Comparison of ENCODE assay signal across 8 mouse cellular contexts in the genomic region with DNA sequence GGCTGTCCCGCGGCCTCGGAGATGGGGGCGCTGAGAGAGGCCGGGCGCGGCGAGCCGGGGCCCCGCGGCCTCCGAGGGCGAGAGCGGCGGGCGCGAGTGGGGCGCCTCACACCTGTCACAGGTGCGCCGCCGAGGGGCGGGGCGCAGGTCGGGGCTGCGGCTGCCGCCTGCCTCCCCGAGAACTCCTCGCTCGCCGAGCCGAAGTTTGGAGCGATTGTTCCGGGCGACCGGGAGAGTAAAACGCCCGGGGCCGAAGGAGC. TPM values are rescaled to one million over a fixed set of nuclear protein-coding genes. Genes with fewer than 3 reads are reported as not detected.
DNase-seq lines count a peak whose midpoint lies in the region; ATAC-seq and TF ChIP-seq lines count a peak whose summit lies in the region.

No protein-coding gene starts in this region.

- DNase-seq in thymus, adult 2 months = no peak
- DNase-seq in thymus, postnatal 4 days = no peak
- no peak for DNase-seq in liver, adult 2 months (ENCODE audit: extremely low read depth, low read depth, low spot score)
- DNase-seq in natural killer cell, adult 2 months (ENCODE audit: low spot score in 2 of 2) = no peak
- no peak for DNase-seq in gastrocnemius, postnatal 14 days

- no peaks in the 10 kb centered on the region for H3K27me3 ChIP-seq in erythroblast, embryonic 14.5 days (ENCODE audit: control insufficient read depth)
- H3K27me3 ChIP-seq in thymus, adult 2 months (ENCODE audit: control insufficient read depth, insufficient read depth, low read length) = peaks cover 8% of the 10 kb centered on the region
- no peaks in the 10 kb centered on the region; the same call in 1 of the 2 replicates for H3K27me3 ChIP-seq in liver, adult 2 months (ENCODE audit: control insufficient read depth, insufficient read depth, low read length)
- no peaks in the 10 kb centered on the region for H3K27me3 ChIP-seq in stomach, embryonic 16.5 days (ENCODE audit: control insufficient read depth, insufficient read depth, low read length)

- H3K9ac ChIP-seq in liver, adult 2 months (ENCODE audit: low read depth, low read length) = peak overlapping the region; percentile 90
- peak overlapping the region; percentile 88 for H3K9ac ChIP-seq in stomach, embryonic 16.5 days (ENCODE audit: low read length)

- H3K27ac ChIP-seq in thymus, adult 2 months (ENCODE audit: control insufficient read depth, insufficient read depth, low read length) = no peak overlapping the region
- peak overlapping the region; percentile 44 for H3K27ac ChIP-seq in liver, adult 2 months (replicated peaks; ENCODE audit: insufficient read depth, low read depth, low read length)
- peak overlapping the region; percentile 96 for H3K27ac ChIP-seq in stomach, embryonic 16.5 days (ENCODE audit: low read length)

- TF ChIP-seq CTCF in thymus, adult 2 months (IDR thresholded peaks at IDR 0.05; ENCODE audit: borderline replicate concordance, control insufficient read depth, extremely low read depth, insufficient read depth, low read length, poor library complexity) = no peak
- no peak for TF ChIP-seq CTCF in liver, adult 2 months (IDR thresholded peaks at IDR 0.05; ENCODE audit: low read depth, low read length)

- no peaks in the 10 kb centered on the region for H3K79me2 ChIP-seq in liver, adult 2 months (ENCODE audit: control insufficient read depth, insufficient read depth, low read length)

- H3K4me1 ChIP-seq in erythroblast, embryonic 14.5 days (ENCODE audit: control insufficient read depth) = peaks cover 32% of the 10 kb centered on the region
- peaks cover 14% of the 10 kb centered on the region for H3K4me1 ChIP-seq in thymus, adult 2 months (replicated peaks; ENCODE audit: control insufficient read depth, insufficient read depth, low read length)
- peaks cover 10% of the 10 kb centered on the region; the same call in 1 of the 2 replicates for H3K4me1 ChIP-seq in liver, adult 2 months (ENCODE audit: control insufficient read depth, insufficient read depth, low read length)
- H3K4me1 ChIP-seq in stomach, embryonic 16.5 days (ENCODE audit: control insufficient read depth, insufficient read depth, low read length) = peaks cover 23% of the 10 kb centered on the region; the same call in 1 of the 2 replicates

- ATAC-seq in erythroblast, adult 5-6 weeks (replicated peaks; ENCODE audit: low FRiP score, poor library complexity, severe bottlenecking) = no peak
- ATAC-seq in stomach, embryonic 16.5 days (ENCODE audit: insufficient read depth, low FRiP score) = peak; percentile 51

- peak overlapping the region; percentile 82 for H3K4me3 ChIP-seq in erythroblast, embryonic 14.5 days (replicated peaks)
- peak overlapping the region; percentile 73 for H3K4me3 ChIP-seq in thymus, adult 2 months (ENCODE audit: control insufficient read depth, insufficient read depth, low read length)
- H3K4me3 ChIP-seq in liver, adult 2 months (ENCODE audit: insufficient read depth, low read depth, low read length) = peak overlapping the region; percentile 70
- peak overlapping the region; percentile 92 for H3K4me3 ChIP-seq in stomach, embryonic 16.5 days (replicated peaks; ENCODE audit: low read length)

- intact Hi-C loops in gastrocnemius, postnatal 14 days (cut with DNase I; ENCODE audit: low total_unique reads) = loop anchor here (5.0 kb wide), 2 partner anchors 110 to 215 kb away; no protein-coding TSS in a partner anchor

- WGBS in thymus, adult 2 months = under 1% methylated on average over 38 of the region's 38 CpGs
- under 1% methylated on average over 30 of the region's 38 CpGs for WGBS in liver, adult 2 months
- WGBS in stomach, embryonic 16.5 days = 0% methylated on average over 34 of the region's 38 CpGs

- no peaks in the 10 kb centered on the region for H3K9me3 ChIP-seq in erythroblast, embryonic 14.5 days (ENCODE audit: control insufficient read depth, low read length)
- no peaks in the 10 kb centered on the region for H3K9me3 ChIP-seq in stomach, embryonic 16.5 days (replicated peaks; ENCODE audit: control insufficient read depth, low read length)

- no peaks in the 10 kb centered on the region for H3K36me3 ChIP-seq in erythroblast, embryonic 14.5 days (ENCODE audit: control insufficient read depth)
- no peaks in the 10 kb centered on the region for H3K36me3 ChIP-seq in thymus, adult 2 months (ENCODE audit: control insufficient read depth, insufficient read depth, low read length)
- H3K36me3 ChIP-seq in liver, adult 2 months (ENCODE audit: control insufficient read depth, insufficient read depth, low read length) = no peaks in the 10 kb centered on the region
- no peaks in the 10 kb centered on the region for H3K36me3 ChIP-seq in stomach, embryonic 16.5 days (ENCODE audit: control insufficient read depth, insufficient read depth, low read length)

- TF ChIP-seq POLR2A in thymus, adult 2 months (IDR thresholded peaks at IDR 0.05; ENCODE audit: control insufficient read depth, extremely low read depth, insufficient read depth, low read length, poor library complexity) = no peak
- TF ChIP-seq POLR2A in liver, adult 2 months (IDR thresholded peaks at IDR 0.05; ENCODE audit: extremely low read depth, insufficient read depth, low read length) = no peak

- H3K4me2 ChIP-seq in stomach, embryonic 16.5 days (ENCODE audit: low read depth, low read length) = peak overlapping the region; percentile 85

RNA-seq across cellular contexts. Expression of gene Gab2, which starts 0.5 kb away (rescaled TPM):
- polyA plus RNA-seq in erythroblast, embryonic 14.5 days (2012) = 0.03 and 0.07 TPM in 2 replicates
- 2.9 and 3.3 TPM in 2 replicates for total RNA-seq in erythroblast, adult 5-6 weeks (2015; ENCODE audit: low replicate concordance)
- total RNA-seq in erythroblast, adult 5-6 weeks (2017; ENCODE audit: low replicate concordance) = 2.9 and 4.9 TPM in 2 replicates
- polyA plus RNA-seq in thymus, adult 2 months (2012; rRNA removed) = 5.7 and 6.2 TPM in 2 replicates
- total RNA-seq in liver, adult 2 months (2014; rRNA removed) = 1.0 and 1.4 TPM in 2 replicates
- 0.97 and 1.0 TPM in 2 replicates for polyA plus RNA-seq in liver, adult 2 months (2012; rRNA removed)
- 8.3 TPM in 2 replicates for polyA plus RNA-seq in stomach, embryonic 16.5 days (2015; fragmentation: Nextera tagmentation; extraction: Ambion mirVana)
- total RNA-seq in gastrocnemius, postnatal 14 days (2021) = 1 to 10 TPM; 8.7 to 9.8 TPM
